Mouse (Mus musculus) ES-CJ7 (cell line): ENCODE data around the gene Clstn2.

Experiments used
- DNase-seq: peaks from one replicate; pipeline ENCODE4 v3.0.0; 2011; ENCODE audit warnings: low read depth, low spot score

The Clstn2 gene

DNA sequence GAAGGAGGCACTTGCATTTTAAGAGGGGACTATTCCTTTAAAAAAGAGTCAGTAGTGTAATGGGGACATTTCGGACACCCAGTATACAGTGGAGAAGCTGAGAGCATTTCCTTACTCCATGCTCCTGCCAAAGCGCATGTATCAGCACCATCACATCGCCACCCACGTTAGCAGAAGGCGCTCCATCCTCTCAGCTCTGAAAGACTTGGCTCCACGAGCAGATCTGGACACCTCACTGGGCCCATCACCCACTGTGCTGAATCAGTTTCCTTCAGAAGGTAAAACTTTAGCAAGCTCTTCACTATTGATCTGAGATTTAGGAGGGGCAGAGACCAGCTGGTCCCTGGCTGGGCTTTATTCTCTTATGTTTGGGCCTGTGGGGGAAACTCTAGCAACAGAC is 469.9 kb downstream of the Clstn2 start:
- DNase-seq = no peak

- DNase-seq = no peak
Observed at GRCm38 (mm10) chr9:97544359-97544758, 488.6 kb downstream of the Clstn2 start.

DNA sequence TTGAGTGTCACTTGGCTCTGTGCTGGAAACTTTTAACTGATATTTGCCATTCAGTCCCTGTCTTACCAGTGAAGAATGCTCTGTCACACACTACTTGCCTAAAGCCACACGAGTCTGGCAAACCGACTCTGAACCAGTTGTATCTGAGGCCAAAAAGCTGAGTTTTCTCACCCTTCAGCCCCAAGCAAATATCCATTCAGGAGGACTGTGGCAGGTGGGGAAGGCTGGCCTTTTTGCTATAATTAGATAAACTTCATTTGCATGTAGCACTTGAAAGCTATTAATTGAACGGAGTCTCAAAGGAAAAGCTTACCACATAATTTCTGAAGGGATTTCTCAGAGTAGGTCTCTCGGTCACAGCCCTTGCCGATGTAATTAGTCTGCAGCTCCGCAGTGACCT is 491.6 kb downstream of the Clstn2 start:
- DNase-seq = no peak

GRCm38 (mm10) chr9:97538075-97538779 is 494.8 kb downstream of the Clstn2 start:
- DNase-seq = no peak

- no peak for DNase-seq
Observed at GRCm38 (mm10) chr9:97534196-97534595, 498.8 kb downstream of the Clstn2 start.

DNA sequence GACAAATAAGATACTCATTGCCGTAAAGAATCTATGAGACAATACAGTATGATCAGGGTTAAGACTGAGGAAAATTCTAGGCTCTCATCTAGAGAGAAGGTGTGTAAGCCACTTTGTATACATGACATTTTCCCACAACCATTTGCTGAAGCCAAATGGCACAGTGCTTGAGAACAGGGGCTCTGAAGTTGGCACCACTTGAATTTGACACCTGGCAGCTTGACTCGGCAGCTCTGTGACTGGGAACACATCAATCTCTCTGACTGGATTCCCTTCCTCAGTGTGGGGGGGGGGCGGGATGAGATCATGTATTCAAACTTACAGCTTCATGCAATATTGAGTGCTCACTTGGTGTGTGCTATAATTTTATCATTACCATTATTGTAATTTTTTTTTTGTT is 499.7 kb downstream of the Clstn2 start:
- DNase-seq = no peak

- no peak for DNase-seq
Observed at GRCm38 (mm10) chr9:97532536-97532935, 500.4 kb downstream of the Clstn2 start.

GRCm38 (mm10) chr9:97527926-97528325 is 505.1 kb downstream of the Clstn2 start:
- no peak for DNase-seq

DNA sequence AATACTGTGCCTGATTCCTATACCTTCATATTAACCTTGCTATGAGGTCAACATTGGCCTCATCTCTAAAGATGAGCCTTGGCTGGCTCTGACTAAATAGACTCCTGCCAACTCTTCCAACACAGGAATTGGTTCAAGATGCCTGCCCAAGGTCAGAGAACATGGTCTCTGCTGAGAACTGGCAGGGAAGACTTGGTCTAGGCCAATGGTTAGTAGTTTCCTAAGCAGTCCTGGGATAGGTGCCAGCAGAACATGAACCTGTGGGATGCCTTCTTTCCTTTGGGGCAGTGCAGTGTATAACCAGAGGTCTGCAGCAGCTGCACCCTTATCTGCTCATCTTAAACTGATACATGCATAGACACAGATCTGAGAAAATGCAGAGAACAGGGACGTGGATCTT is 505.7 kb downstream of the Clstn2 start:
- DNase-seq = no peak

DNA sequence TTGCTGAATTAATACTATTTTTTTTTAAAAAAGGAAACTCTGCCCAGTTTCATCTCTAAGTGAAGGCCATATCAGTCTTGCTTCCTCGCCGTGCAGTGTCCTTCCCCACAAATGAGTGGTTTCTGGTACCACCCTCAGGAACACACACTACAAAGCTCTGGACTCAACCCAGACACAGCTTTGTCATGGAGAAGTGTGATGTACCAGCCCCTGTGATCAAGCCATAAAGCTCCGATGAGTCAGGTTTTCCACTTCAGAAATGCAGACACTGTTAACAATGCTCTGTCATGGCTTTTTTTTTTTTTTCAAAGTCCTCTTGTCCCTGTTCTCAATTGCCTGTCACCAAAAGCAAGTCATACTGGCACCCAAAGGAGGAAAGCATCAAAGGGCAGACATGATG is 507.4 kb downstream of the Clstn2 start:
- no peak for DNase-seq

DNA sequence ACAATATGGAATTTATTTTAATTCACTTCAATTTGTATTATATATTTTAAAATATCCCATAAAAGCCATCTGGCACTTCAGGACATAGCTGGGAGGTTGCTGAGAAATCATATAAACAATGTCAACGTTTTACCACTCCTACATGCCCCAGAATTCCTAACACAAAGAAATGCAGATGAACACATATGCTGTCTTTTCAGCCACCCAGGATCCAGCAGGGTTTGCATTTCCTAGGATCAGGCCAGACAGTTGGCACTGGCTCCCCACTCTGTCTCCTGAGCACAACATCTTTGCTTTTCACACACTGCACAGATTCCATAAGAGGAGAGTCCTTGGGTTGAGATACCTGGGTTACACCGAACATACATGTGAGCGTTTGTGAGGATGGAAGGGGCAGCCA is 508.1 kb downstream of the Clstn2 start:
- DNase-seq = no peak

GRCm38 (mm10) chr9:97520771-97521170 is 512.2 kb downstream of the Clstn2 start:
- DNase-seq = no peak

DNA sequence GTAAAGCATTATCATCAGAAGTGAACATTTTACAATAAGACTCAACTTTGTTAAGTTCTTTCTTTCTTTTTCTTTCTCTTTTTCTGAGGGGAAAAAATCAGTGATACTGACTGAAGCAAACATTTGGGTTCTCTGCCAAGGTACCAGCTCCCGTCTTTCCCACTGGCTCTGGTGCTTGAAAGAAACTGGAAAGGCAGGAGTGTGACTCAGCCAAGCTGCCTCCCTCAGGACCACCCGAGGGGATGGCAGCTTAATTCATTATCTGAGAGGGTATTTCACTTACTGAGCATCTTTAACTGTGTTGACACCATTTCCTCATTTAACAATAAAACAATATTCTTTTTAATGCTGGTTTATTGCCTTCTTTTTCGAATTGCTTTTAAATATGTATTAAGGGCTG is 516.0 kb downstream of the Clstn2 start:
- no peak for DNase-seq

DNA sequence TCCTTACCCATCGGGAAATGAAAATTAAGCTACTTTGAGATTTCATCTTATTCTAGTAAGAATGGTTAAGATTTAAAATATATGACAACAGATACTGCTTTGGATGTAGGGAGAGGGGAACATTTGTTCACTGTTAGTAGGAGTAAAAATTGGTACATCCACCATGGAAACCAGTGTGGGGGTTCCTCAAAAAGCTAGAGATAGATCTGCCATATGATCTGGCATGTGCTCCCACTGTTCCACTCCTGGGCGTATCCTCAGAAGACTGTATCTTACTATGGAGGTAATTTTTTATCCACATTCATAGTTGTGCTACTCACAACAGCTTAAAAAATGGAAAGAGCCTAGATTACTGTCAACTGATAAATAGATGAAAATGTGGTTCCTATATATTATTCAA is 518.3 kb downstream of the Clstn2 start:
- DNase-seq = no peak

DNA sequence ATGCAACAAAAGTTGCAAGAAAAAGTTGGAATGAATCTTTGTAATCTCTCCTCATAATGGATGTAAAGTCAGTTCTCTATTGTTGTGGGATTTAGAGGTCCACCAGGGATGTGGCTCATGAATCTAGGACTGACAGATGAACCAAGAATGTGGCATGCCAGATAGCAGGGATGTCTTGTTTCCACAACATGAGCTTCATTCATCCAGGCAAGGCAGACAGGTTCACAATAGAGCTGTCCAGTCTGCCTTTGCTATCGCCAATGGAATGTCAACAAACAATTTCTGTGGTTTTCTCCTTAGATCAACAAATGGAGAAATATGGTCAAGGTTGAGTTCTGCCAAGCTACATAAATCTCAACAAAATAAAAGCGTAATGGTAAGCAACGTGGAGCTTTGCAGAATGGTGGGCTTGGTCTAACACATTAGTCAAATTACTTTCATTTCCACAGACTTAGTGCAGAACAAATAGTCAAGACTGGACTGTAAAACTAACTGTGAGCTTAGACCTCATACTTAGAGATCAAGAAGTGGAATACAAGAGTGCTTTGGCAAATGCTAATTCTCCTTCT is 520.6 kb downstream of the Clstn2 start:
- no peak for DNase-seq

- DNase-seq = no peak
Observed at GRCm38 (mm10) chr9:97501416-97501815, 531.6 kb downstream of the Clstn2 start.

- DNase-seq = no peak
Observed at GRCm38 (mm10) chr9:97495056-97495455, 537.9 kb downstream of the Clstn2 start.

DNA sequence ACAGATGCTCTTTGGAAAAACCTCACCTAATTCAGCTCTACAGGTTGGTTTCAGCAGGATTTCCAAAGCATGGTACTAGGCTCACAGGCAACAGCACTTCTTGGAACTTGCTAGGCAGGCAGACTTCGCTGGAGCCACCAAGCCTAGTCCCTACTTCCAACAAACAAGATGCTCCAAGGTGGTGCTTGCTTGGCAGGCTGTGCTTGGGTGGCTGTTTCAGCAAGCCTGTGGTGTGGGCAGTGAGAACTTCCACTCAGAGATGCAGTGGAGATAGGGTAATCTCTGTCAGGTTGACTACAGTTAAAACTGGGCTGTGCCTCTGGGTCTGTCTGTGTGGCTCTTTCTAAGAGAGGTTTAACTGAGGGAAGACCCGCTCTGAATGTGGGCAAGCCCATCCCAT is 541.4 kb downstream of the Clstn2 start:
- DNase-seq = no peak

- no peak for DNase-seq
Observed at GRCm38 (mm10) chr9:97490591-97491176, 542.3 kb downstream of the Clstn2 start.

GRCm38 (mm10) chr9:97486826-97487225 is 546.2 kb downstream of the Clstn2 start:
- no peak for DNase-seq

GRCm38 (mm10) chr9:97481187-97481586 is 551.8 kb downstream of the Clstn2 start:
- no peak for DNase-seq

- peak; percentile 84 for DNase-seq
Observed at GRCm38 (mm10) chr9:97476961-97477360, 556.0 kb downstream of the Clstn2 start.

- DNase-seq = no peak
Observed at GRCm38 (mm10) chr9:97476456-97476855, 556.5 kb downstream of the Clstn2 start.
